Mouse (Mus musculus) CH12.LX (cell line): ENCODE measurements around the gene Adpgk. TPM values are rescaled to one million over a fixed set of nuclear protein-coding genes. Genes with fewer than 3 reads are reported as not detected.

Source experiments
- DNase-seq: peaks from one replicate; pipeline ENCODE4 v3.0.0-alpha.2; 2013; ENCODE audit errors: extremely low read depth
- H3K27ac ChIP-seq: 2 replicates; pipeline ENCODE4 v1.5.1; 2012; ENCODE audit warnings: low read depth, mild to moderate bottlenecking, control low read depth, moderate library complexity; ENCODE audit not compliant: insufficient read depth
- H3K27me3 ChIP-seq: replicated peaks from 2 replicates; pipeline ENCODE3; 2012; ENCODE audit warnings: inconsistent platforms
- H3K36me3 ChIP-seq, 2 experiments: replicated peaks in 1 of 2; 2 replicates each; pipeline versions ENCODE3 to v1.6.1; 2012; ENCODE audit warnings: inconsistent platforms in 1 of 2, low read length in 1 of 2, mild to moderate bottlenecking in 1 of 2, mixed read lengths in 1 of 2, moderate library complexity in 1 of 2; ENCODE audit not compliant: control insufficient read depth in 1 of 2, insufficient read depth in 1 of 2
- H3K4me1 ChIP-seq, 2 experiments: 2 replicates each; pipeline ENCODE4 v1.6.1; 2012; ENCODE audit warnings: inconsistent platforms in 1 of 2, moderate library complexity in 1 of 2; ENCODE audit not compliant: insufficient read depth in 2 of 2, control insufficient read depth in 1 of 2
- H3K4me2 ChIP-seq: 2 replicates; pipeline ENCODE4 v1.6.1; 2012; ENCODE audit warnings: low read depth, mild to moderate bottlenecking, control low read depth; ENCODE audit not compliant: poor library complexity, insufficient read depth, severe bottlenecking
- H3K4me3 ChIP-seq, 3 experiments: fragments of 150-350 bp in 1 of 3; sonication (generic) in 1 of 3; replicated peaks in 1 of 3; 2 replicates each; pipeline versions ENCODE3 to v1.5.1; 2011 to 2012; ENCODE audit warnings: low read depth in 2 of 3, low read length in 2 of 3, mild to moderate bottlenecking in 2 of 3, moderate library complexity in 2 of 3, control low read depth in 1 of 3, improper control_type of control experiment in 1 of 3, inconsistent platforms in 1 of 3, mixed read lengths in 1 of 3; ENCODE audit not compliant: poor library complexity in 1 of 3
- H3K79me2 ChIP-seq: replicated peaks from 2 replicates; pipeline ENCODE4 v1.6.1; 2012; ENCODE audit warnings: mild to moderate bottlenecking, moderate library complexity; ENCODE audit not compliant: control insufficient read depth, poor library complexity, insufficient read depth, severe bottlenecking; ENCODE audit errors: extremely low read depth
- H3K9ac ChIP-seq: 2 replicates; pipeline ENCODE4 v1.6.1; 2012; ENCODE audit warnings: low read depth, mild to moderate bottlenecking, control low read depth, moderate library complexity; ENCODE audit not compliant: insufficient read depth
- H3K9me3 ChIP-seq: replicated peaks from 2 replicates; pipeline ENCODE3; 2012; ENCODE audit warnings: low read length, inconsistent platforms, mixed read lengths
- CHD2 ChIP-seq: IDR thresholded peaks from 2 replicates; pipeline ENCODE4 v1.6.1; 2011; ENCODE audit warnings: low read length, improper control_type of control experiment
- CTCF ChIP-seq, 2 experiments: IDR thresholded peaks in 1 of 2; conservative IDR thresholded peaks in 1 of 2; 2 replicates each; pipeline ENCODE4 v1.5.1; 2011 to 2012; ENCODE audit warnings: low read depth in 2 of 2, low read length in 2 of 2, improper control_type of control experiment in 1 of 2, inconsistent platforms in 1 of 2, mild to moderate bottlenecking in 1 of 2, moderate library complexity in 1 of 2
- ELF1 ChIP-seq: IDR thresholded peaks from 2 replicates; pipeline ENCODE4 v1.6.1; 2014; ENCODE audit warnings: low read depth, mild to moderate bottlenecking, inconsistent platforms, low read length, improper control_type of control experiment
- JUND ChIP-seq: conservative IDR thresholded peaks from 2 replicates; pipeline ENCODE4 v1.6.1; 2011; ENCODE audit warnings: low read depth, low read length, improper control_type of control experiment
- KAT2A ChIP-seq: IDR thresholded peaks from 2 replicates; pipeline ENCODE4 v1.6.1; 2012; ENCODE audit warnings: low read length, improper control_type of control experiment, inconsistent platforms; ENCODE audit not compliant: insufficient replicate concordance
- MAFK ChIP-seq: IDR thresholded peaks from 2 replicates; pipeline ENCODE4 v1.6.1; 2011; ENCODE audit warnings: low read length, improper control_type of control experiment; ENCODE audit not compliant: insufficient replicate concordance
- MAX ChIP-seq: IDR thresholded peaks from 2 replicates; pipeline ENCODE4 v1.6.1; 2011; ENCODE audit warnings: low read length, improper control_type of control experiment
- MYC ChIP-seq: IDR thresholded peaks from 2 replicates; pipeline ENCODE4 v1.6.1; 2011; ENCODE audit warnings: low read depth, mild to moderate bottlenecking, improper control_type of control experiment, low read length
- NELFE ChIP-seq: IDR thresholded peaks from 2 replicates; pipeline ENCODE4 v1.6.1; 2011; ENCODE audit warnings: low read depth, low read length, improper control_type of control experiment
- PAX5 ChIP-seq: IDR thresholded peaks from 2 replicates; pipeline ENCODE4 v1.6.1; 2012; ENCODE audit warnings: low read length, inconsistent platforms, mixed read lengths
- POLR2A ChIP-seq: IDR thresholded peaks from 2 replicates; pipeline ENCODE4 v1.6.1; 2011; ENCODE audit warnings: low read depth, mild to moderate bottlenecking, improper control_type of control experiment, low read length
- POLR2AphosphoS2 ChIP-seq: IDR thresholded peaks from 2 replicates; pipeline ENCODE4 v1.6.1; 2011; ENCODE audit warnings: low read depth, low read length, improper control_type of control experiment
- SIN3A ChIP-seq: IDR thresholded peaks from 2 replicates; pipeline ENCODE4 v1.6.1; 2012; ENCODE audit warnings: low read length, improper control_type of control experiment, inconsistent platforms
- SMC3 ChIP-seq: IDR thresholded peaks from 2 replicates; pipeline ENCODE4 v1.6.1; 2011; ENCODE audit warnings: low read depth, low read length, improper control_type of control experiment
- TBP ChIP-seq: conservative IDR thresholded peaks from 2 replicates; pipeline ENCODE4 v1.6.1; 2011; ENCODE audit warnings: low read depth, low read length, improper control_type of control experiment
- UBTF ChIP-seq: IDR thresholded peaks from 2 replicates; pipeline ENCODE4 v1.6.1; 2012; ENCODE audit warnings: low read depth, mild to moderate bottlenecking, inconsistent platforms, low read length, improper control_type of control experiment, moderate library complexity
- ZC3H11A ChIP-seq: IDR thresholded peaks from 2 replicates; pipeline ENCODE4 v1.6.1; 2012; ENCODE audit warnings: low read depth, mild to moderate bottlenecking, inconsistent platforms, low read length, improper control_type of control experiment
- ZMIZ1 ChIP-seq: IDR thresholded peaks from 2 replicates; pipeline ENCODE4 v1.6.1; 2012; ENCODE audit warnings: low read depth, mild to moderate bottlenecking, inconsistent platforms, low read length, improper control_type of control experiment
- ZNF384 ChIP-seq: IDR thresholded peaks from 2 replicates; pipeline ENCODE4 v1.6.1; 2012; ENCODE audit warnings: low read depth, low read length, improper control_type of control experiment, inconsistent platforms
- dilution Hi-C: fragments of 300-500 bp; cut with MboI; formaldehyde crosslinking; loops from 2 replicates; pipeline ENCODE4 v1.14.3; 2020; ENCODE audit warnings: low sequenced_read_pairs; ENCODE audit not compliant: extremely low pct_unique_long_range_greater_than_20kb, extremely low pct_ligation_motif_present
- in situ Hi-C: fragments of 300-500 bp; cut with MboI; formaldehyde crosslinking; loops from 3 replicates; pipeline ENCODE4 v1.14.3; 2019; ENCODE audit warnings: low sequenced_read_pairs, low pct_ligation_motif_present, low pct_unique_long_range_greater_than_20kb, mixed read lengths
- polyA plus RNA-seq: library from polyadenylated mRNA; unstranded; fragments of >175 nt; gene quantifications from 2 replicates; pipeline ENCODE4 v1.2.1, GENCODE M21; 2012; ENCODE audit warnings: low read depth; ENCODE audit not compliant: insufficient read length
- total RNA-seq, 2 experiments: library from RNA; depleted of rRNA; stranded (reverse); fragments of 300-350 nt in 1 of 2; fragments of >200 nt in 1 of 2; gene quantifications; 2 replicates each; pipeline ENCODE4 v1.2.3; 2012 to 2014

The Adpgk gene
- total and polyA plus RNA-seq, 3 experiments: 45.2 to 57.4 (median 48.4) TPM

DNA sequence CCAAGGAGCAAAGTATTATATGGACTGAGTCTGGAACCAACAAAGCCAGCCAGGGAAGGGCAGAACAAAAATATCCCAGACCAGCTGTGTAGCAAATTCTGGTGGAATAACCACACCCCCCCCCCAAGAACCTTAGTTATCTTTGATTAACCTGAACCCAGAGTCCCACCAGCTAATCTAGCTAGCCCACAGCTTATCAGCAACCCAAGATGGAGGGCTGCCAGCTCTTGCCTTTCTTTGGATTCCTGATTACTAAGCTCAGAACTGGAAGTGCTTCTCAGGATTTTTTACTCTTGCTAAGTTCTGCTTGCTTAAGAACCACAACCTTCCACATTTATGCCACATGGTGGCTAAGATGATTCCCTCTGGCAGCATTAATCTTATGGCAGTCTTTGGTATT is 33.0 kb downstream of the Adpgk start:
- Histone ChIP-seq H3K79me2 (no peaks in the 10 kb centered on the region), H3K4me1 (no peaks in the 10 kb centered on the region), H3K27me3 (no peaks in the 10 kb centered on the region), H3K27ac (no peak overlapping the region), H3K9ac (no peak overlapping the region), H3K4me3 (no peak overlapping the region), H3K9me3 (no peaks in the 10 kb centered on the region), H3K4me2 (no peak overlapping the region), H3K36me3 (peaks cover 24 to 65% of the 10 kb centered on the region in 2 experiments)
- in situ Hi-C loops (no loop called here), dilution Hi-C loops (no loop called here)
- TF ChIP-seq CTCF (conservative IDR thresholded peaks at IDR 0.05 in 1 of 2, IDR thresholded peaks at IDR 0.05 in 1 of 2; ENCODE audit: low read depth in 2 of 2, low read length in 2 of 2): no peak
- no peak for DNase-seq

DNA sequence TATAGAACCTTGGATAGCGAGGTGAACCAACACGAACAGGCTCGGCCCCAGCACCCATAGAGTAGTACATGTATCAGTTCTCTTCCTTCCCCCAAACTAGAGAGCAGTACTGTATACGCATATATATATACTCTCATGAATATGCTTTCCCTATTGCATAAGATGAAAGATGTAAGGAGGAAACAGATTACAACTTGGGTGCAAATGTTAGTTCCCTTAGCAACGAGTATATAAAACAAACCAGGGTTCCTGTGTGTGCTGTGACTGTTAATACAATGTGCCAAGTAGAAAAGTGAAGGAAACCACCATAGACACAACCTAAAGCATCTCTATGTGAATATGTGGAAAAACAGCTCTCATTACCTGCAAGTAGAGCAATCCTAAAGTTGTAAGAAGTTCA is 38.7 kb downstream of the Adpgk start:
- Histone ChIP-seq H3K9ac (no peak overlapping the region), H3K4me3 (no peak overlapping the region), H3K4me1 (no peaks in the 10 kb centered on the region), H3K27ac (no peak overlapping the region), H3K79me2 (no peaks in the 10 kb centered on the region), H3K36me3 (peaks cover 12 to 39% of the 10 kb centered on the region in 2 experiments), H3K27me3 (no peaks in the 10 kb centered on the region), H3K4me2 (no peak overlapping the region), H3K9me3 (no peaks in the 10 kb centered on the region)
- DNase-seq: no peak
- in situ Hi-C loops (no loop called here), dilution Hi-C loops (no loop called here)
- TF ChIP-seq CHD2: no peak
- no peak for TF ChIP-seq POLR2A
- TF ChIP-seq POLR2AphosphoS2: no peak
- TF ChIP-seq NELFE: no peak
- no peak for TF ChIP-seq ZMIZ1
- TF ChIP-seq SIN3A: no peak
- no peak for TF ChIP-seq CTCF (conservative IDR thresholded peaks at IDR 0.05 in 1 of 2, IDR thresholded peaks at IDR 0.05 in 1 of 2; ENCODE audit: low read depth in 2 of 2, low read length in 2 of 2)
- no peak for TF ChIP-seq PAX5
- no peak for TF ChIP-seq ZC3H11A
- no peak for TF ChIP-seq MAX

DNA sequence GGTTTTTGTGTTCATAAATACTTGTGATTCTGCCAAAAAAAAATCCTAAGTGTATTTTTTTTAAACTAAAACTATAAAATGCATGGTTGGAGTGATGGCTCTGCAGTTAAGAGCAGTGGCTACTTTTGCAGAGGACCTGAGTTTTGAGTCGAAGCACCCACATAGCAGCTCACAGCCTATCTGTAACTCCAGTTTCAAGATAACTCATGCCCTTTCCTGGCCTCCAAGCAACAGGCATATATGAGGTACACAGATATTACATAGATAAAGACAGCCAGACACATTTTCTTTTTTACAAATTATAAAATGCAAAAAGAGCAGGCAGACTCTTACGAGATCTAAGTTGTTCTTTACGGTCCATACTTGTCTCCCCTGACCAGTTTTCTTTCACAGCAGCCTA is 45.2 kb downstream of the Adpgk start:
- no peaks in the 10 kb centered on the region for H3K9me3 ChIP-seq
- H3K4me2 ChIP-seq: no peak overlapping the region
- peaks cover 2% of the 10 kb centered on the region; the same call in 1 of the 2 replicates for H3K79me2 ChIP-seq
- peaks cover 0 to 13% of the 10 kb centered on the region in 2 experiments; a peak in 2 of 4 replicates for H3K4me1 ChIP-seq
- TF ChIP-seq TBP (no peak), UBTF (no peak), MAFK (no peak), KAT2A (no peak), SMC3 (no peak), JUND (no peak), ELF1 (no peak), MYC (no peak), ZNF384 (no peak)
- H3K4me3 ChIP-seq: no peak overlapping the region
- no peak for DNase-seq
- in situ Hi-C loops (no loop called here), dilution Hi-C loops (no loop called here)
- no peak overlapping the region for H3K27ac ChIP-seq
- no peak overlapping the region for H3K9ac ChIP-seq
- no peaks in the 10 kb centered on the region for H3K27me3 ChIP-seq
- H3K36me3 ChIP-seq: peaks cover 12 to 24% of the 10 kb centered on the region in 2 experiments
